Mouse (Mus musculus): Measurements from ENCODE around the gene Pole3.

The Pole3 gene

DNA sequence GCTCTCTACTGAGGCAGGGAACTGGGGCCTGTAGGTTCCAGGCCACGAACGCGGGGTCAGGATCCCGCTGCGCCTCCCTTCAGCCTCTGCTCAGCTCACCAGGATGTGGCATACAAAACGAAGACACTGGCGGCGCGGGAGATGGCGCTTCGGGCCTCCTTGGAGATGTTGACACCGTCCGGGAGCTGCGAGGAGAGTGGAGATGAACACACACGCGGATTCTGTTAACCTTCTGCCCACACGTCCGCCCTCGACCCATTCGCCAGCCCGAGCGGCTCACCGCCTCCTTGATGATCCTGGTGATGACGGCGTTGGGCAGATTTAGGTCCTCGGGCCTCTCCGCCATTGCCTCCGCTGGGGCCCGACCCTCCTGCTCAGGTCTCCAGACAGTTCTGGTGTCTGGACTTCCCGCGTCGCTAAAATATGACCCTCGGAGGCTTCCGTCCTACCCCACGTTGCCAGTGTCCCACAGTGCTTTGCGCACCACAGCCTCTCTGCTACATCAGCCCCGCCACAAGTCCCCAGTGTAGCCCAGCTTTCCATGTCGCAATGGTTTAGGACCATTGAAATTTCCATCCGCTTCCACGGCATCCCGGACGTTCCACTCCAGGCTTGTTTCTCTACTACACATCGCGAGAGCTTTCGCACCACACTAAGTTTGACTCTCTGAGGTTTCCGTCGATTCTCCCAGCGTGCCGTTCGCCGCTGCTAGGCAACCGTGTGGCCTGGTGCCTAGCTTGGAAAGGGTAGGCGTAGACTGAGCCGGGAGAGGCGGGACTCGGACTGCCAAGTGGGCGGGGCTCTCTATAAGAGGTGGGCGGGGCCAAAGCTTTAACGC lies at the start of gene Pole3, which contains the start of gene 4933430I17Rik:
Gene Pole3, minus strand, starts transcription at position 418 of the 838 bp plus-strand sequence.
Gene 4933430I17Rik, plus strand, starts transcription at position 719 of the 838 bp plus-strand sequence.
- peak; percentile 94 to 97 for DNase-seq (ENCODE audit: low spot score in 2 of 2)

DNA sequence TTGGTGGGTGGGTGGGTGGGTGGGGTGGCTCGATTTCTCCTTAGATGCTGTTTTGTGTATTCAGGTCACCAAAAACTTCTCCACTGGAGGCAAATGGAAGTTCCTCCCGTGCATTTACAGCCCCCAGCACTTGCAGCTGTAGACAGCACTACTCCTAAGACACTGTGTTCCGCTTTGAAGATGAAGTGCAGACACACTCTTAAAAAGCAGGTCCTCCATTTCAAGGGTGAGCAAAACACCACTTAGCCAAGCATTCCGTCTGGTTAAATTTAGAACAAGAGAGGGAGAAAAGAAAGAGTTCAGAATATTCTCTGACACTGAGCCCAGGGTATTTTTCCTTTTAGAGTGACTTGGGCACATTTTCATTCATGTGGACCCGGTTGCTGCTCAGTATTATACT lies 45.2 kb upstream of the Pole3 start:
- no peak for DNase-seq (ENCODE audit: low spot score in 2 of 2)

DNA sequence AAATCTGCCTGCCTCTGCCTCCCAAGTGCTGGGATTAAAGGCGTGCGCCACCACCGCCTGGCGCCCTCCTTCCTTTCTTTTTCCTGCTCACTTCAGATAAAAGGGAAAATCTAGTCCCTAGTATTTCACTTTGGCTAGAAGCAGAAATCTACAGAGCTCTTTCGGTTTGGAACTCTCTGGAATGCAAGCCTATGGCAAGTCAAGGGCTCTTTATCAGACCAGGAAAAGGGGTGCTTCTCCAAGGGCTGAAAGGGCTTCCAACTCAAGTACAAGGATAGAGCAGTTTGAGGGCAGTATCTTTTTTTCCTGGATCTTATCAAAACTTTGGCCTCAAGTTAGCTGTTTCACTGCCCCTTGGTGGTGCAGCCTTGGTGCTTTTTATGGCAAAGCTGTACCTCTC lies 44.7 kb upstream of the Pole3 start:
- DNase-seq (ENCODE audit: low spot score in 2 of 2) = no peak

DNA sequence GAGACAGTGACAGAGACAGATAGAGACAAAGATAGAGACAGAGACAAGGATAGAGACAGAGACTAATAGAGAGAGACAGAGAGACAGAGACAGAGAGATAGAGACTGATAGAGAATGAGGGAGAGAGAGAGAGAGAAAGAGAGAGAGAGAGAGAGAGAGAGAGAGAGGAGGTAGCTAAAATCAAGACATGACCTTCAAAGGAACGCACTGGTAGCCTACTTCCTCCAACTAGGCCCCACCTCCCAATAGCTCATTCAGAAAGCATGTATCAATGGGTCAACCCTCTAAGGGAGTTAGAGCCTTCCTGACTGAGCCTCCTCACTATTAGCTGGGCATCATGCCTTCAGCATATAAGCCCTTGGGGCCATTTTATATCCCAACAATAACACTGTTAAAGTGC lies 43.5 kb upstream of the Pole3 start:
- no peak for DNase-seq (ENCODE audit: low spot score in 2 of 2)

GRCm38 (mm10) chr4:62567696-62568095 lies 42.8 kb upstream of the Pole3 start:
- no peak for DNase-seq (ENCODE audit: low spot score in 2 of 2)

DNA sequence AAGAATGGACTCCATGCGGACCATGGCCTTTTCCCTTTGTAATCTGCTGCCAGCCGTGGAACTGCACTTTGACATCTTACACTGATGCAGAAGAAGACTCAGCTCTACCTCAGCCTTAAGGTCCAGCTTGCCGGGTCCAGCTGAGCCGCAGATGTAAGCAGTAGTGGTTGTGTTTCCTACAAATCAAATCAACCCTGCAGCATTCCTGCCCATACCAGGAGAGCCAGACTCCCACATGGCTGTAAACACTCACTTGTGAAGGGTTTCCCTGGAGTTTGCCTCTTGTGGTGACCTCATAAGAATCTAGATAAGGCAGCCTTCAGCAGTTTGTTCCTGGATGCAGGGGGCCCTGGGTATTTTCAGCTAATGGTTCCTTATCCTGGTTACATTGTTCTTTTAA lies 41.7 kb upstream of the Pole3 start:
- DNase-seq (ENCODE audit: low spot score in 2 of 2) = no peak

DNA sequence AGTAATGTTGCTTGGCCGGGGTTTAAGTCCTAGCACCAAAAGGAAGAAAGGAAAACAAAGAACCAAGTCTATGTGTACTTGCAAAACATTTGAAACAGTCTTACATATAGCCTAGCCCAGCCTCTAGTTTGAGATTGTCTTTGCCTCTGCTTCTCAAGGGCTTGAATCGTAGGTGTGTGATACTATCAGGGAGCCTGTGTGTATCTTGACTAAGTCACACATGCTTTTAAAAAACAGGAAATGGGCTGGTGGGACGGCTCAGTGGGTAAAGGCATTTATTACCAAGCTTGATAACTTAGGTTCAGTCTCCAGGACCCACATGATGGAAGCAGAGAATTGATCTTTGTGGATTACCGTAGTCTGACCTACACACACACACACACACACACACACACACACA lies 37.1 kb upstream of the Pole3 start:
- no peak for DNase-seq (ENCODE audit: low spot score in 2 of 2)

DNA sequence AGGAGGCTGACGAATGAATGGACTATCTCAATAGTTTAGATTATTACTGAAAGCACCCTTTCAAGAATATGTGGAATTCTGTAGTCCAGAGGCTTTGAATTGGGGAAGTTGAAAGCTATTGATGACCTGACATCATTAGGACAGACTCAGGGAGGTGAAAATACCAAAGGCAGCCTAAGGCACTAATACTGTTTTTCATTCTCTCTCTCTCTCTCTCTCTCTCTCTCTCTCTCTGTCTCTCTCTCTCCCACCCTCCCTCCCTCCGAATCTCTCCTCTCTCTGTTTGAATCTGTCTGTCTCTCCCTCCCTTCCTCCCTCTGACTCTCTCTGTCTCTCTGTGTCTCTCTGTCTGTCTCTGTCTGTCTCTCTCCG lies 36.7 kb upstream of the Pole3 start:
- DNase-seq (ENCODE audit: low spot score in 2 of 2) = no peak

GRCm38 (mm10) chr4:62560963-62561629 lies 36.2 kb upstream of the Pole3 start:
- peak; percentile 58 to 70 for DNase-seq (ENCODE audit: low spot score in 2 of 2)

DNA sequence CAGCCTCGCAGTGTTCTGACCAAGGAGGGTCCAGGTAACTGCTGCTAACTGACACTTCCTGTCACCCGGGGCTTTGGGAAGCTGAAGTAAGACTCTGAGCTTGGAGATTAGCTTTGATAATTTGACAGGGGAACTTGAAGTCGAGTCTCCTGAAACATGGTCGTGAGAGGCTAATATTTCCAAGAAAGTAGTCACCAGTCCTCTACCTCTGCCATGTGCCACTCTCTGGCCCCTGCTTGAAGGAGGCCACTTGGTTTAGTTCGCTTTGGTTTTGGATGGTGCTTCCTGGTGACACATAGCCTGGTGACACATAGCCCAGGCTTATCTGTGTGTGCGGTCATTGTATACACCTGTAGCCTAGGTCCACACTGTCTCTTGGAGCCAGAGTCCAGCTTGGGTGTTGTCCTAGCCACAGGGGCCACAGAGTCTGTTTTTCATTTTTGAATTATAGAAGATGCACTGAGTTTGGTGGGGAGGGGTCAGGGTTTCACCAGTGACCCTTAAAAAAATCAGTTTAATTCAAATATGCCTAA lies 35.0 kb upstream of the Pole3 start, which contains the start of gene Rgs3:
Gene Rgs3, plus strand, starts transcription at position 51 of the 533 bp plus-strand sequence.
- DNase-seq (ENCODE audit: low spot score in 2 of 2) = no peak

GRCm38 (mm10) chr4:62557436-62557835 lies 32.6 kb upstream of the Pole3 start:
- no peak for DNase-seq (ENCODE audit: low spot score in 2 of 2)

- DNase-seq (ENCODE audit: low spot score in 2 of 2) = no peak
Observed at GRCm38 (mm10) chr4:62551966-62552365, 27.1 kb upstream of the Pole3 start.

- no peak for DNase-seq (ENCODE audit: low spot score in 2 of 2)
Observed at GRCm38 (mm10) chr4:62544801-62545200, 19.9 kb upstream of the Pole3 start.

- no peak for DNase-seq (ENCODE audit: low spot score in 2 of 2)
Observed at GRCm38 (mm10) chr4:62543782-62544181, 18.9 kb upstream of the Pole3 start.

DNA sequence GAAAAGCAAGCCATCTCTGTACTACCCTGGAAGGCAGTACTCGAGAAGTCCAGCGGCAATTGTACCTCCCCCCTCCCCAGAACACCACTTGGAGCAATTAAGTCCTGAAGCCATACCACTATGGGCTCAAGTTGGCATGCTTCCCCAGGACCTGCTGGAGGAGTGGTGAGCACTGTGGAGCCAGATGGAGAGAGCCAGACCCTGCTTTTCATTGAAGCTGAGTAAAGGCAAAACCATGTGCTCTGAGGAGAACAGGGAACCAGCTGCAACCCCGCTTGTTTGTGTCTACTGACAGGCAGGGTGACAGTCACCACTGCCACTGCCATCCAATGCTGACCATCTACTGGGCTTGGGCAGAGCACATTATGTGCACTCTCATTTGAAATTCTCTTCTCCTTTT lies 16.9 kb upstream of the Pole3 start:
- DNase-seq (ENCODE audit: low spot score in 2 of 2) = no peak

GRCm38 (mm10) chr4:62533729-62534128 lies 8.9 kb upstream of the Pole3 start:
- no peak for DNase-seq (ENCODE audit: low spot score in 2 of 2)

GRCm38 (mm10) chr4:62527655-62528054 lies 2.8 kb upstream of the Pole3 start:
- DNase-seq (ENCODE audit: low spot score in 2 of 2) = no peak

DNA sequence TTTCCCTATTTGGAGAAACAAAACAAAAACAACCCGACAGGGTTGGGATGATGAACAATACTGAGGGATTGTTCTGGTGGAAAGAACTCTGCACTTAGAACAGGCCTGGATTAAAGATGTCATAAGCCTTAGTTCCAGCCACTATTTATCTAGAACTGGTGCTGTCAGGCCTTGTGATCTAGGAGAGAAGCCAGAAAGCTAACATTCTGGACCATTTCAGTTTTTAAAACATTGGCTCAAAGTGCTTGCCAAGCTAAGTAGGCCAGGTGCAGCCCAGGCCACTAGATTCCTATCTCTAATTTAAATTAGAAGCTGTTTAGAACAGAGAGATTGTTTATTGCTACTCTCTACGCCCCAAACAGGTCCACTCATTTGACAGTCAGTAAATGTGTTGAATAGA lies 1.4 kb upstream of the Pole3 start:
- DNase-seq (ENCODE audit: low spot score in 2 of 2) = no peak

DNA sequence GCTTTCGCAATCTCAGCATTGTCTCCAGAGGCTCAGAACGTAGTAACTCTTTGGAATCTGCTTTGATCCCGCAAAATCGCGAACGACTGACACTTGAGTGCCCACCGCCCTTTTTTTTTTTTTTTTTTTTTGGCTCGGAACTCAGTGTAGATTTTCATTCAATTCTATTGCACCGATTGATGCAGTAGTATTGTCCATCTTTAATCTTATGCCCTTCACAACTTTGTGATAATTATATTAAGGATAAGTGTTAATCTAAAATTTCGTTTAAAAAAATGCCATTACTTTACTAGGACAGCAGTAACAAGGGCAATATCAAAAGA lies 582 bp upstream of the Pole3 start:
- DNase-seq (ENCODE audit: low spot score in 2 of 2) = no peak

GRCm38 (mm10) chr4:62520892-62521400 lies 3.9 kb downstream of the Pole3 start:
- DNase-seq (ENCODE audit: low spot score in 2 of 2) = no peak

GRCm38 (mm10) chr4:62519849-62520233 lies 5.0 kb downstream of the Pole3 start, which contains the start of gene Alad:
Gene Alad, minus strand, starts transcription at chr4:62519918.
- DNase-seq (ENCODE audit: low spot score in 2 of 2) = peak; percentile 85 to 89

- DNase-seq (ENCODE audit: low spot score in 2 of 2) = no peak
Observed at GRCm38 (mm10) chr4:62519122-62519848, 5.6 kb downstream of the Pole3 start.
